Mouse (Mus musculus): ENCODE data around the gene Tsn.

DNA sequence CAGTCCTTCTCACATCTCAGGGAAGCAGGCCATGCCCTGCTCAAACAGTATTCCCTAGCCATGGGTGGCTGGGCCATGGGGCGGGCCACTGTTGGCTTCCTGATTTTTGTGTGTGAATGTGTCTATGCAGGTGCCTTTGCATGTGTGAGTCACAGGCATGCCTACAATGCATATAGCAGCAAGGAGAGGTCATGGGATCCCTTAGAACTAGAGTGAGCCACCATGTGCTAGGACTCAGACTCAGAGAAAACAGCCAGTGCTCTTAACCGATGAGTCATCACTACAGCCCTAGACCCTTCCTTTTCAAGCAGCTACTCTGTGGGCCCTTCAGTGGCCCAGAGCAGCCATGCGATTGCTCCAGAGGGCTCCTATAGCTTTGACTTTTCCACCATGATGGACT, 17.3 kb downstream of the Tsn start:
- TF ChIP-seq EP300 (IDR thresholded peaks at IDR 0.05; ENCODE audit: insufficient read depth, low read depth, low read length): no peak
- TF ChIP-seq CTCF (IDR thresholded peaks at IDR 0.05): no peak

Data from heart, adult 2 months (tissue).